In the genomic region with DNA sequence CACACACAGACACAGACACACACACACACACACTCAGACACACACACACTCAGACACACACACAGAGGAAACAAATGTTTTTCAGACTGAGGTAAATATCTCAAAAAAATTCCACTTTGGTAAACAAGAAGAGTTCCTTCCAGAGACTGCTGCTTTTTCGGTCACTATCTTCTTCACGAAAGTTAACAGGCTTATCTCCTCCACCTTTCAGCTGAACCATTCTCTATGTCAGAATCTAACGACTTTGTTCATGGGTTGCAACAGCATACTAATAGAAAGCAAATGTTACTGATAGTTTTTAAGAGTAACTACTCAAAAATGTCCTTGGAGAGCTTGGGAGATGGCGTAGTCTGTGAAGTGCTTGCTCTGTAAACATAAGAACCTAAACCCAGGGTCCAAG, we compare ENCODE assay signal across 27 mouse cellular contexts.
"Had no signal": no experiment of that assay in that cellular context is flagged by ENCODE, and none has a peak within 500 bp of the region (broad histone marks: within the 10 kb centered on the region; RNA-seq: fewer than 3 reads in every experiment).

No protein-coding gene starts in this region.

- H3K9ac ChIP-seq: embryonic facial prominence, embryonic 12.5 days; embryonic facial prominence, embryonic 13.5 days; embryonic facial prominence, embryonic 15.5 days; forebrain, embryonic 12.5 days; forebrain, embryonic 13.5 days; forebrain, embryonic 15.5 days; forebrain, postnatal 0 days had no signal

- H3K4me1 ChIP-seq: embryonic facial prominence, embryonic 10.5 days; embryonic facial prominence, embryonic 12.5 days; embryonic facial prominence, embryonic 13.5 days; embryonic facial prominence, embryonic 15.5 days; forebrain, embryonic 10.5 days; forebrain, embryonic 12.5 days; forebrain, embryonic 13.5 days; forebrain, embryonic 15.5 days; heart, embryonic 10.5 days had no signal

- H3K9me3 ChIP-seq: embryonic facial prominence, embryonic 10.5 days; embryonic facial prominence, embryonic 12.5 days; embryonic facial prominence, embryonic 13.5 days; embryonic facial prominence, embryonic 15.5 days; forebrain, embryonic 10.5 days; forebrain, embryonic 12.5 days; forebrain, embryonic 13.5 days; forebrain, embryonic 15.5 days; heart, embryonic 10.5 days had no signal

- H3K4me3 ChIP-seq: embryonic facial prominence, embryonic 10.5 days; embryonic facial prominence, embryonic 12.5 days; embryonic facial prominence, embryonic 13.5 days; embryonic facial prominence, embryonic 15.5 days; erythroblast, embryonic 14.5 days; forebrain, embryonic 10.5 days; forebrain, embryonic 12.5 days; forebrain, embryonic 13.5 days; forebrain, embryonic 15.5 days; gastrocnemius, adult 2 months; heart, adult 2 months; heart, embryonic 10.5 days had no signal

- DNase-seq: cerebellum, adult 9-11 months; cerebellum, postnatal 10 days; cerebellum, postnatal 14 days; cerebellum, postnatal 25 days; cerebellum, postnatal 36 days; embryo, embryonic 11 days; forebrain, postnatal 0 days; gastrocnemius, adult 2 months; gastrocnemius, postnatal 10 days; gastrocnemius, postnatal 14 days; gastrocnemius, postnatal 25 days; gastrocnemius, postnatal 36 days; heart, adult 11 months; heart, adult 18-20 months; heart, adult 2 months had no signal

- H3K27ac ChIP-seq: embryonic facial prominence, embryonic 10.5 days; embryonic facial prominence, embryonic 12.5 days; embryonic facial prominence, embryonic 13.5 days; embryonic facial prominence, embryonic 15.5 days; forebrain, embryonic 10.5 days; forebrain, embryonic 12.5 days; forebrain, embryonic 13.5 days; forebrain, embryonic 15.5 days; gastrocnemius, adult 2 months; heart, adult 2 months; heart, embryonic 10.5 days had no signal

- ATAC-seq: forebrain, embryonic 13.5 days; forebrain, embryonic 14.5 days; forebrain, embryonic 15.5 days; forebrain, embryonic 16.5 days; forebrain, postnatal 0 days had no signal

- H3K36me3 ChIP-seq: embryonic facial prominence, embryonic 10.5 days; embryonic facial prominence, embryonic 12.5 days; embryonic facial prominence, embryonic 13.5 days; embryonic facial prominence, embryonic 15.5 days; forebrain, embryonic 10.5 days; forebrain, embryonic 12.5 days; forebrain, embryonic 15.5 days; heart, embryonic 10.5 days had no signal

- H3K27me3 ChIP-seq: embryonic facial prominence, embryonic 12.5 days; embryonic facial prominence, embryonic 13.5 days; embryonic facial prominence, embryonic 15.5 days; forebrain, embryonic 12.5 days; forebrain, embryonic 13.5 days; forebrain, embryonic 15.5 days had no signal
